Mouse (Mus musculus): Measurements from ENCODE around the gene Cyp4a31.

DNA sequence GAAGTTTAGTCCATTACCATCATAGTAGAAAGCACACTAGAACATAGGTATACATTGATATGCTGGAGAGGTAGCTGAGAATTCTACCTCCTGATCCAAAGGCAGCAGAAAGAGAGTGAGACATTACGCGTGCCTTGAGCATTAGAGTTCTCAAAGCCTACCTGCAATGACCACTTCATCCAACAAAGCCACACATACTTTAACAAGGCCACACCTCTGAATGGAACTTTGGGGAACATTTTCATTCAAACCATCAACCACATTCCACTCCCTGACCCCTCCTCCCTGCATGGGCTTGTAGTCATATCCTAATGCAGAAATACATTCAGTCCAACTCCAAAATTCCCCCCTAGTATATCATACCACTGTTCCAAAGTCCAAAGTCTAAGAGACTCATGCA lies 41.7 kb upstream of the Cyp4a31 start:
- TF ChIP-seq CTCF (IDR thresholded peaks at IDR 0.05; ENCODE audit: control insufficient read depth, insufficient read depth, insufficient read length), result no peak
- TF ChIP-seq USF1 (IDR thresholded peaks at IDR 0.05; ENCODE audit: low read depth), result no peak
- no peak for TF ChIP-seq MAX (IDR thresholded peaks at IDR 0.05)
- no peak for TF ChIP-seq FOSL1 (IDR thresholded peaks at IDR 0.05; ENCODE audit: insufficient read depth, low read length, poor library complexity, severe bottlenecking)
- no peak for TF ChIP-seq MYOG (IDR thresholded peaks at IDR 0.05; ENCODE audit: control insufficient read depth, extremely low read depth, insufficient read length)
- no peak for TF ChIP-seq MYOD1 (IDR thresholded peaks at IDR 0.05; ENCODE audit: control insufficient read depth, insufficient read length, low read depth)
